Mouse (Mus musculus) bone marrow, adult 2 months (tissue): ENCODE measurements around the gene Cxcr2. TPM values are rescaled to one million over a fixed set of nuclear protein-coding genes. Genes with fewer than 3 reads are reported as not detected.

Experiments used
- H3K27ac ChIP-seq: fragments of 200-500 bp; 2 replicates; pipeline ENCODE4 v1.5.1; 2012; ENCODE audit warnings: low read depth, mild to moderate bottlenecking, control low read depth, inconsistent platforms, low read length; ENCODE audit not compliant: control insufficient read depth, poor library complexity, insufficient read depth
- H3K4me1 ChIP-seq: fragments of 200-500 bp; 2 replicates; pipeline ENCODE4 v1.6.1; 2011; ENCODE audit warnings: low read length; ENCODE audit not compliant: control insufficient read depth, insufficient read depth
- H3K4me3 ChIP-seq: fragments of 200-500 bp; replicated peaks from 2 replicates; pipeline ENCODE3; 2011; ENCODE audit warnings: mild to moderate bottlenecking, low read depth, low read length, control low read depth; ENCODE audit not compliant: control insufficient read depth
- CTCF ChIP-seq: fragments of 200-500 bp; IDR thresholded peaks from 2 replicates; pipeline ENCODE4 v1.5.1; 2011; ENCODE audit warnings: low read length, control low read depth; ENCODE audit not compliant: control insufficient read depth, insufficient read depth
- POLR2A ChIP-seq: fragments of 200-500 bp; IDR thresholded peaks from 2 replicates; pipeline ENCODE4 v1.6.1; 2011; ENCODE audit warnings: low read depth, mild to moderate bottlenecking, control low read depth, low read length, borderline replicate concordance; ENCODE audit not compliant: control insufficient read depth
- WGBS: fragments of 180-500 bp; shearing (Covaris S2); methylation state at CpG from one replicate; pipeline ENCODE4 v1.1.7; 2018; 5-methylcytosine and 5-hydroxymethylcytosine counted together
- polyA plus RNA-seq: library from polyadenylated mRNA; stranded (reverse); fragments of >200 nt; gene quantifications from 2 replicates; pipeline ENCODE4 v1.2.4, GENCODE M21; 2011; ENCODE audit warnings: low replicate concordance; ENCODE audit not compliant: missing spikeins, insufficient read depth, insufficient read length

Cxcr2 gene
- polyA plus RNA-seq = 5.0 and 26.1 TPM in 2 replicates

DNA sequence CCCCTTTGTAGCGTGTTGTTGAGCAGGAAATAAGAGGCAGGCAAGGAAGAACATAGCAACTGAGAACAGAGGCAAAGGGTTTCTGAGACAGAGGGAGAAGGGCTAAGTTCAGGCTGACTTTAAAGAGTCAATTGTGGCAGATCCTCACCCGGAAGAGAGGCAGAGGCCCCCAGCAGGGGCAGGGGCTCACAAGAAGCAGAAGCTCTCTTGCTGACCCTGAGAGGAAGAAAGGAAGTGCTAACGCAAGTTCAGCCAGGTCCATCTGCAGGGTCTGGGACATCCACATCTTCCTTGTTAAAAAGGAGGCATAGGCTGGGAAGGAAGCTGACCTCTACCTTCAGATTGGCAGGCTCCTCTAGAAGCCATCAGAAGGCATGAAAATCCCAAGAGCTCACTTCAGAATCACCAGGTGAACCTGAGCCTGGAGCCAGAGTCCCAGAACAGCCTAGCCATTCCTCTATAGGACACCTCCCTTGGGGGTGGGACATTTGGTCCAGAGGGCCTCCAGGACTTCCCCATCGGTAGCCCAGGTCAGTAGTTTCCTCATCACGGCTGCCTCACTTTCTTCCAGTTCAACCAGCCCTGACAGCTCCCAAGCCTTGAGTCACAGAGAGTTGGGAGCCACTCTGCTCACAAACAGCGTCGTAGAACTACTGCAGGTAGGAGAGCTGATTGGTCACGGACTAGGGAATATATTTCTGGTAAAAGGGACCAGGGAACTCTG is at the start of gene Cxcr2:
Gene Cxcr2 (plus strand): TSS at position 529 of the 724 bp plus-strand sequence.
- H3K4me3 ChIP-seq = peak within 1 kb of the TSS; percentile 65
- TF ChIP-seq CTCF (no peak), POLR2A (no peak)
- WGBS = 23% methylated on average over 8 of the region's 8 CpGs
- peak within 1 kb of the TSS; percentile 78 for H3K27ac ChIP-seq
- H3K4me1 ChIP-seq = peaks cover 6% of the 10 kb centered on the region; the same call in 1 of the 2 replicates

DNA sequence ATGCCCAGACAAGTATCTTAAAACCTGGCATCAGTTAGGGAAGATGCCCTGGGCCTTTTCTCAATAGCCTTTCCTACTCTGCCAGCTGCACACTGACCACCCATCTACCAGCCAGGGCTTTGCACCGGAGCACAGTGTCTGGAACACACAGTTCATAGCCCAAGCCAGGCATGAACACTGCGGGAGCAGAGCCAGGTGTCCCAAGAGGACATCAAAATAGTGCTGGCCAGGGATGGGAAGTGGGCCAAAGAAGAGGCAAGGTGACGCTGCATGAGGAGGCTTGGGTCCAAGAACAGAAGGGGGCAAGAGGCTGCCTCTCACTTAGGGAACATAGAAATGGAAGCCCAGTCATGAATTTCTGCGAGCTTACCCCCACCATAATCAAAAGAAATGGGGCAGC is 48.1 kb upstream of the Cxcr2 start:
- 80% methylated on average over 4 of the region's 4 CpGs for WGBS
- Histone ChIP-seq H3K4me3 (no peak overlapping the region), H3K27ac (no peak overlapping the region), H3K4me1 (no peaks in the 10 kb centered on the region)
- TF ChIP-seq POLR2A (no peak), CTCF (no peak)

DNA sequence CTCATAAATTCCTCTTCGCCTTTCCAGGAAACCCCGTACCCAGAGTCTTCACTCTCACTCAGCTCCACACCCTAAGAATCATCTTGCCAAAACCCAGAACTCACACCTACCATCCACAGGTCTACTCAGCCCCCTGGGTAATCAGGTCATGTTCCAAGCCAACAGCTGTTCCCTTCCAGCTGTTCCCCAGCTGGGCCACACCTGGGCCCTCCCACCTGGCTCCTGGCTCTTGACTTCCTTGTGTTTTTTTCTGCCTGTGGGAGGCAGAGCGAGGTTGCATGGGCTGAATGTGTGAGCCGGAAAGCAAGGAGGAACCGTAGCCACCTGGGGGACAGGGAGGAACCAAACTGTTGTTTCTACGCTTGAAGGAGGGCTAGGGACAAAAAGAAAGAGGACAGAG is 47.6 kb upstream of the Cxcr2 start:
- no peak for TF ChIP-seq POLR2A
- TF ChIP-seq CTCF = no peak
- WGBS = 56% methylated on average over 6 of the region's 6 CpGs
- H3K4me3 ChIP-seq = no peak overlapping the region
- no peak overlapping the region for H3K27ac ChIP-seq
- H3K4me1 ChIP-seq = no peaks in the 10 kb centered on the region

DNA sequence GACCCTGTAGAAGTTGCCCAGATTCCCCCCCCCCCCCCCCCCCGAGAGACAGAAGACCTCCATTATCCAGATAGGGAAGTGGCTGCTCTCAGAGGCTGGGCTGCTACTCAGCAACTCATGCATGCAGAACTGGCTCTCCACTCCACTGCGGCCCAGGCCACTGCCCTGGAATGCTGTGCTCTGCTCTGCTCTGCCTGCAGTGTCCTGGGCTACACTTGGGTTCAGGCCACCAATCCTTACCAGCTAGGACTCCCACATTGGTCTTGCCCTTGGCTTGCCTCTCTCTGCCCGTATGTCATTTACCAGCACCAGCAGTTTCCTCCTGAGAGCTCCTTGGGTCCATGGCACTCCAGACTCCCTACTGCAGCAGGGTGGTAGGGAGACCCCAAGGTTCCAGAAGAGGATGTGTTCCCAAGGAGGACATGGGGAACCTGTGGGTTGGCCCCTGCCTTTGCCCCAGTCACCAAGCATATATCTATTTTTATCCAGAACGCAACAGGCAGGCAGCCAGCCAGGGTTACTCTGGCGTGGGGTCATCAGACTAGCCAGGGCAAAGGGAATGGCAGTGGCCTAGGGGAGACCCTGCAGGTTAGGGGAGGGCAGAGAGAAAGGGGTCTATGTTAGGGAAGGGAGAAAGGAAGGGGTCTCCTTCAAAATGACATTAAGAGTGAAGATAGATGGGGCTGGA is 45.7 kb upstream of the Cxcr2 start:
- WGBS = 60% methylated on average over 5 of the region's 5 CpGs
- Histone ChIP-seq H3K4me1 (no peaks in the 10 kb centered on the region), H3K4me3 (no peak overlapping the region), H3K27ac (no peak overlapping the region)
- no peak for TF ChIP-seq POLR2A
- no peak for TF ChIP-seq CTCF

DNA sequence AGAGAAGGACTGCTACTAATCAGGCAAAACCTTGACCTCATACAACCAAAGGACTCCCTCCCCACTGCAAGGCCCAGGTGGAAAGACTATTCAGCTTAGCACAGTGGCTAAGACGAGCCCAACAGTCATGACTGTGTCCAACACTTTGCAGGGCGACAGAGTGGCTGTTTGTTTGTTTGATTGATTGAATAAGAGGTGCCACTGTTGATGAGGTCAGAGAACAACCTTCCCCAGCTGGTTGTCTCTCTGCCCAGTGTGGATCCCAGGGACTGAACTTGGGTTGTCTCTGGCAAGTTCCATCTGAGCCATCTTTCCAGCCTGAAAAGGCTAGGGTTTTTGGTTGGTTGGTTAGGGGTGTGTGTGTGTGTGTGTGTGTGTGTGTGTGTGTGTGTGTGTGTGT is 44.1 kb upstream of the Cxcr2 start:
- Histone ChIP-seq H3K4me3 (no peak overlapping the region), H3K4me1 (no peaks in the 10 kb centered on the region), H3K27ac (no peak overlapping the region)
- WGBS = 73% methylated on average over 2 of the region's 2 CpGs
- TF ChIP-seq POLR2A = no peak
- no peak for TF ChIP-seq CTCF

DNA sequence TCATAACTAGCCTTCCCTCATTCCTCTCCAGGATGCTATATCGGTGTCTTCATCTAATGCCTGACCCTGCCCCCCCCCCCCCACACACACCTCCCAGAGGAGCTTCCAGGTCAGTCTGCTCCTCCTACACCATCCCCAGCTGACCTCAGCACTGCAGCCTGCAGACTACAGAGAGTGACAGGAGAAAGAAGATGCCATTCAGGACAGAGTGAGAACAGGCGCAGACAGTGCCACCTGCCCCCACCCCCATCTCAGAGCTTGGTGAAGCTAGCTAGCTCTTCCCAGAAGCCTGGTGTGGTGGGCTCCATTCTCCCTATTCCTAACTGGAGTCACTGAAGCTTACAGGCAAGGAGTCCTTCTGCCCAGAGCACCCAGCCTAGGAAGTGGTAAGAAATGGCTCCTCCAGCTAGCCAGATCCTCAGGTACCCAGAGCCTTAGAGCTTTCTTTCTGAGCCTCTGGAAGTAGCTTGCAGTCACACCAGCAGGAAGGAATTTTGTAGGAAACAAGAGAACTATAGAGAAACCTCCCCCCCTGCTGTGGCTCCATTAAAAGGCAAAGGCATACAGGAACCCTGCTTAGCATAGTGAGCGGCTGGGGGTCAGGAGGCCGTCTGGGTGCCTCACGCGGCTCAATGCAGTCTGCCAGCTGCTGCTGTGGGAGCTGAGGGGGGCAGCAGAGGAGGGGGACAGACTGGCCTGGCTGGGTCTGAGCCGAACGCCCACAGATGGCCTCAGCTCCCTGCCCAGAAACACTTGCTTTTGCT is 42.7 kb upstream of the Cxcr2 start:
- Histone ChIP-seq H3K4me3 (no peak overlapping the region), H3K27ac (no peak overlapping the region), H3K4me1 (no peaks in the 10 kb centered on the region)
- 77% methylated on average over 8 of the region's 8 CpGs for WGBS
- TF ChIP-seq CTCF = no peak
- no peak for TF ChIP-seq POLR2A

DNA sequence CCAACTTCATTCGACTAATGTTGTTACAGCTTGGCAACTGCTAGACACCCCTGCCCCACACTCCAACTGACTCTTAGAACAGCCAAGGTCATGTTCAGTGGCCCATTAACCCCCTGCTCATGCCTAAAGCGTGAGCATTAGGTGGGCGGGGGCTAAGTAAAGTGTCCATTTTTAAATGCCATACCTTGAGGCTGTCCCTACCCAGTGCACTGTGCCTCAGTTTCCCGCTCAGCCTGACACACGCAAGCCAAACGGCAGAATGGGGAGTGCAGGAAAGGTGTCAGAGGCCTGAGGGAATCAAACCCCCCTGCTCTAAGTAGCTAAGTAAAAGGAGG is 42.1 kb upstream of the Cxcr2 start:
- WGBS = 76% methylated on average over 6 of the region's 6 CpGs
- Histone ChIP-seq H3K4me3 (no peak overlapping the region), H3K27ac (no peak overlapping the region), H3K4me1 (no peaks in the 10 kb centered on the region; the same call in 1 of the 2 replicates)
- TF ChIP-seq CTCF (no peak), POLR2A (no peak)

DNA sequence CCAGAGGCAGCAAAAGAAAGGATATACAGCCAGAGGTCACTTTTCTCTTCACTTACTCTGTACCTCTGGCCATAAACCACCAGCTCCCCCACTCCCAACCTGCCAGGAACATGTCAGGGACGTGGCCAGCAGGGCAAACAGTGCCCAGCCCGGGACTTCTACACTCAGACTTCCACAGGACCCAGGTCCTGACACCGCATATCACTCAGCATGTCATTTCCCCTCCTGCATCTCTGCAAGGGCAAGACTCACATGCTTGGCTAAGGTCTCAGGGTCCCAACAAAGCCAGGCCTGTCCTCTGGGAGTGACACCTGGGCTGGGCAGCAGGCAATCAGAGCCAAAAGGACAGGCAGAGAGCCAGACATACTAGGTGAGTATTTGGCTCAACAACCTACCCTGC is 40.7 kb upstream of the Cxcr2 start:
- H3K4me3 ChIP-seq = no peak overlapping the region
- H3K27ac ChIP-seq = no peak overlapping the region
- H3K4me1 ChIP-seq = no peaks in the 10 kb centered on the region; the same call in 1 of the 2 replicates
- TF ChIP-seq POLR2A (no peak), CTCF (no peak)
- WGBS = 58% methylated on average over 3 of the region's 3 CpGs
